Mouse (Mus musculus) frontal cortex, adult 2 months (tissue): ENCODE measurements around the gene Speer4c. TPM values are rescaled to one million over a fixed set of nuclear protein-coding genes. Genes with fewer than 3 reads are reported as not detected.
"Not testable (repeated sequence)": the region's sequence is repeated elsewhere in the genome, so short reads cannot be mapped to it uniquely, and the experiment has no call there.

Source experiments
- DNase-seq, 2 experiments: peaks; one replicate each; pipeline ENCODE4 v3.0.0; 2022; ENCODE audit warnings: low spot score in 1 of 2; ENCODE audit errors: extremely low spot score in 1 of 2
- polyA plus RNA-seq: library from polyadenylated mRNA; depleted of rRNA; stranded (reverse); fragments of >200 nt; gene quantifications from 2 replicates; pipeline ENCODE4 v1.2.3, GENCODE M21; 2012; rRNA removed

Speer4c gene
- polyA plus RNA-seq, result not detected in 2 replicates

GRCm38 (mm10) chr5:15714171-15714570, at the start of gene Speer4c:
Speer4c (minus strand) TSS chr5:15714271.
- DNase-seq, result not testable (repeated sequence)

GRCm38 (mm10) chr5:15747478-15748255, 33.6 kb upstream of the Speer4c start:
- no peak for DNase-seq

- DNase-seq, result no peak
Observed at GRCm38 (mm10) chr5:15734097-15734867, 20.2 kb upstream of the Speer4c start.

DNA sequence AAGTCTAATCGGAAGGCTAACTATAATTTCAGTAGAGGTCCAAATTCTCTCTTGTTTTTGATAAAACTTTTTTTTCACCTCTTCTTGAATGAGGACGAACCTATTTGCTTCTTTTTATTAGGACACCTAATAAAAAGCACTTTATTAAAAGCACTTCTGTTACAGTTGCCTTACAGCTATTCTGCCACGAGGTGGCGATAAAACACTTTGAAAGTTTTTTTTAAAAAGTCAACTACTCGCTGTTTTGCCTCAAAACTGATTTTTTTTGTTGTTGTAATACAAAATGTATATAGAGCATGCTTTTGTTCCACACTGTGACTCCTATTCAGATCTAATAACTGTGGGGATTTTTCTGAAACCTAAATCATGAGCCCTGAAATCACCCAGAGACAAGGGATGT, 11.2 kb downstream of the Speer4c start:
- DNase-seq, result peak in 1 of 2 experiments; percentile 67

DNA sequence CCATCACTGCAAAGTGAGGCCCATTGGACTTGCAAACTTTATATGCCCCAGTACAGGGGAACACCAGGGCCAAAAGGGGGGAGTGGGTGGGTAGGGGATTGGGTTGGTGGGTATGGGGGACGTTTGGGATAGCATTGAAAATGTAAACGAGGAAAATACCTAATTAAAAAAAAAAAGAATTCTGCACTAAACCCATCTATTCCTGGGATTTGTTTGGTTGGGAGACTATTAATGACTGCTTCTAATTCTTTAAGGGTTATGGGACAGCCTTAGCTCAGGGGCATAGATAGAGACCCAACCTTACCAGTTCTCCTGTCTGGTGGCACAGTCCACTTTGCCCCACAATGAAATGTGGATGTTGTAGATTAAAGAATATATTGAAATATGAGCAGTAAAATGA, 16.4 kb downstream of the Speer4c start:
- DNase-seq, result not testable (repeated sequence)

DNA sequence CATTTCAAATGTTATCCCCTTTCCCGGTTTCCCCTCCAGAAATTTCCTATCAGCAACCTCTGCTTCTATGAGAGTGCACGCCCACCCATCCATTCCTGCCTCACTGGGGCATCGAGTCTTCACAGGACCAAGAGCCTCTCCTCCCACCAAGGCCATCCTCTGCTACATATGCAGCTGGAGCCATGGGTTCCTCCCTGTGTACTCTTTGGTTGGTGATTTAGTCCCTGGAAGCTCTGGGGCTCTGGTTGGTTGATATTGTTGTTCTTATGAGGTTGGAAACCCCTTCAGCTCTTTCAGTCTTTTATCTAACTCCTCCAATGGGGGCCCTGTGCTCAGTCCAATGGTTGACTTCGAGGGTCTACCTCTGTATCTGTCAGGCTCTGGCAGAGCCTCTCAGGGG, 22.2 kb downstream of the Speer4c start:
- DNase-seq, result not testable (repeated sequence)

DNA sequence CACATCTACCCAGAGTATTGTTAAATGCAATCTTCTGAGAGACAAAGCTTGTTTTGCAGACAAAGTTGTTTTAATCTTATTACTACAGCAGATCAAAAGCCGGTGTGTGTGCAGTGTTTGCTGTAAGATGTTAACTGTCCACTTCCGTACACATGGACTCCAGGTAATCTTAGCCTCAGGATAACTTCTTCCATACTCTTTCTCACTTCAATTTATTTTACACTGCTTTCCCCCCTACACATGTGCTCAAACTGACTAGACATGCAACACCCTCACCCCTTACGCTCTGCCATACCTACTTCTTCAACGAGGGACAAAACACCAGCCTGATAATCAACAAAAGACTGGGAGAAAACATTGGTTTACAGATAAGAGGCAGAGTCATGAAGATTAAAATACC, 23.2 kb downstream of the Speer4c start:
- not testable (repeated sequence) for DNase-seq

DNA sequence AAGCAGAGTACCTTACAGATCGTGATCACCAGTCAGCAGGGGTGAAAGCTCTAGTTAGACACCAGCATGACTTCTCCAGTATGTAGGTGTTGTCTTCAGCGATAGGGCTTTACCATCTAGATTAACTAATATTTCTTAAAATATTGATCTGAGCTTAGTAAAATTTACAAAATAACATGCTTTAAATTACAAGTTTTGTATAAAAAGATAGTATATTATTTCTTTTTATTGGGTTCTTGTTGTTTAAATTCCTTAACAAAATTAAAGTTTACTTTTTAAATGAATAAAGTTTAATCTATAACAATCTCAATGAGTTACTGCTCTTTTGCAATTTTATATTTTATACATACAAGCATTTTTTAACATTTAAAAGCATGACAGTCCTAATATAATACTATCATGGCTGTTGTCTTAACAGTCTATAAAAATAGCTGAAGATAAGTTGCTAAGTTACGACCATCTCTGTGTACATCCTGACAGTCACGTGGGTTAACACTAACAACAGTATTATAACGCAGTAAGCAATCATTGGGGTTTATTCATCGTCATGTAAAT, 24.3 kb downstream of the Speer4c start:
- DNase-seq, result not testable (repeated sequence)

- not testable (repeated sequence) for DNase-seq
Observed at GRCm38 (mm10) chr5:15688874-15689658, 25.0 kb downstream of the Speer4c start.

DNA sequence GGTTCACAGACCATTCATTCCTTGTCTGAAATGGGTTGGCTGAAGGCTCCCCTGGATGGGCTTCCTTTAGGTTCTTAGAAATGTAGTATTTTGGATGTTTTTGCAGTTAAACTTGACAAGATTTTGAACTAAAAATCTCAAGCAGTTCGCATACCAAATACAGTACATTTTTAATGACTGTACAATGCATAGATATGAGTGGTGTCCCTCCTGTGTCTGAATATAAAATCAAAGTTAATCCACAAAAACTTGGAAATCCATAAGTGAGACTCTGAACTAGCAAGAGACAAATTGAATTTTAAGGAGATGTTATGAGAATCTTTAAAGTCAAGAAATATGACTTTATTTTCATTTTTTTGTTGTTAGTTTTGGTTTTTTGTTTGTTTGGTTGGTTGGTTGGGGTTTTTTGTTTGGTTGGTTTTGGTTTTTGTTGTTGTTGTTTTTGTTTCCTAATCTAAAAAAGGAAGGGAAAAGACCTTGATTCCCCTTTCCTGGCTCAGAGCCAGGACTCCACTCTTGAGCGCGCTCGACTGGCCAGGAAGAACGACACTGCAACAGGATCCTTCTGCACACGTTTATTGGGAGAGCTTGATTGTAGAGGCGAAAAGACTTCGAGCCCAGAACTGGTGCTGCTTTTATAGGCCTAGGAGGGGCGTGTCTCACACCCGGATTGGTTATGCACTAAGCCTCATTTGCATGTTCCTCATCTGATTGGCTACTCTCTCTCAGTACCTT, 32.6 kb downstream of the Speer4c start:
- DNase-seq, result not testable (repeated sequence)

DNA sequence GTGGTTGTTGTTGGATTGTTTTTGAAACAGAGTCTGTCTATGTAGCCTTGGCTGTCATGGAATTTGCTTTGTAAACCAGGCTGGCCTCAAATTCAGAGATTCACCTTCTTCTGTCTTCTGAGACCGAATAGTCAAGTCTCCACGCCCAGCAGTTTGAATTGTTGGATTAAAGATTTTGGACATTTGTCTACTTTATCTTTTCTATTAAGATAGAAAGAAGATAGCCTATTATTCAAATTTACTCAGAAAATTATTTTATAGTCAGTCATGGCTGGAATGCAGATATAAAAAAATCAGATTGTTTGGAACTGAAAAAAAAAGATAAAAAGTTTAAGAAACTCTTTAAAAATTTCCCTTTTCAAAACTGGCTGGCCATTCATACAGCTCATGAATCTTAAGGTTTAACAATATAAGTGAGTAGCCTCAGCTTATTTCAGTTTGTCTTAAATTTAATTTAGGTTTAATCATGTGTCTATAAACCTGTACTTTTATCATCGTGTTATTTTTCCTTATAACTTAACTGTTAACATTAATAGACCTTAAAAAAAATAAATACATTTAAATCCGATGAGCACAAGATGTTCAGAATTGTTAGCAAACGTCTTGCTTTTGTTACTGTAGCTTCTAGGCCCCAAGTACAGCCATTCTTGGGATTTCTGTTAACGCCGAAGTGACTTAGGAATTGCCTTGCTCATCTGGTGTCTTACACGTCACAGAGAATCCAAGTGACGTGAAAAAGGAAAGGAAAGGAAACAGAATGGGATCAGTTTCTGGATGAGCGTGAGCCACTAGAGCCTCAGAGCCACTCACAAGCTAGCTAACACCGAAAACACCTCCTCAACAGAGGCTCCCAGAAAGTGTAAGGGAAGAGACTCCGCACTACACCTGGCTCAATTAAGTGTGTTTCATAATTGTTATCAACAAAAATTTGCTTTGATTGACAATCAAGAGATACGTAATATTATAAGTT, 33.8 kb downstream of the Speer4c start:
- DNase-seq, result not testable (repeated sequence)

DNA sequence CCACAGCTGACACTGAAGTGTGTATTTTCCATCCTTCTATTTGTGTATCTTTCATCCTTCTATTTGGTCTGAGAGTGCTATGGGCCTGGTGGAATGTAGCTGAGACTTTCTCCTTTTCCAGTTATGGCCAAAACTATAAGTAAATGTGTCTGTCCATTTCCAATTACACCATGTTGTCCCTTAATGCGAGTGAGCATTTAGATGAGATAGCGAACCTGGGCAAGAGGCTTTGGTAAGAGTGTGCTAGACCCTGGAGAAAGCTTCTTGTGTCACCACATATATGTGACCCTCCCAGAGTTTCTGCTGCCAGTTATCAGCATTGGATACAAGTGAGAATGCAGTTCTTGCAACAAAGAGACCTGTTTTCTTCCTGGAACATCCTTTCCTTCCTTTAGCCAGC, 35.2 kb downstream of the Speer4c start:
- not testable (repeated sequence) for DNase-seq

- not testable (repeated sequence) for DNase-seq
Observed at GRCm38 (mm10) chr5:15677750-15678149, 36.3 kb downstream of the Speer4c start.

DNA sequence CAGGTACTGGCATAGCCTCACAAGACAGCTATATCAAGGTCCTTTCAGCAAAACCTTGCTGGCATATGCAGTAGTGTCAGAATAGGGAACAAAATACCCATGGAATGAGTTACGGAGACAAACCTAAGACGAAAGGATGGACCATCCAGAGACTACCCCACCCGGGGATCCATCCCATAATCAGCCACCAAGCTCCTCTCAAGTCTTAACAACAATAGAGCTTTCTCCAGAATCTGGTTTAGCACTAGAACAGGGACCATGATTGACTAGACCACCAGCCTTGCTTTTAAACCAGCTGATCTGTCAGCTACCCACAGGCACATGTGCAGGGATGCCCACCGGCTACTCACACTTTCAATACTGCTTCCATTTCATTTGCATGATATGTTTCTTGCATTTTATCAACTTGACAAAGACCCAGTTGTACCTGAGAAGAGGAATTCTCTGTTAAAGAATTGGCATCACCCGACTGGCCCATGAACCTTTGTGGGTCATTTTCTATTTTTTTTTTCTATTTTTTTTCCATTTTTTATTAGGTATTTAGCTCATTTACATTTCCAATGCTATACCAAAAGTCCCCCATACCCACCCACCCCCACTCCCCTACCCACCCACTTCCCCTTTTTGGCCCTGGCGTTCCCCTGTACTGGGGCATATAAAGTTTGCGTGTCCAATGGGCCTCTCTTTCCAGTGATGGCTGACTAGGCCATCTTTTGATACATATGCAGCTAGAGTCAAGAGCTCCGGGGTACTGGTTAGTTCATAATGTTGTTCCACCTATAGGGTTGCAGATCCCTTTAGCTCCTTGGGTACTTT, 39.4 kb downstream of the Speer4c start:
- not testable (repeated sequence) for DNase-seq

GRCm38 (mm10) chr5:15673989-15674388, 40.1 kb downstream of the Speer4c start:
- not testable (repeated sequence) for DNase-seq

GRCm38 (mm10) chr5:15670789-15671188, 43.3 kb downstream of the Speer4c start:
- not testable (repeated sequence) for DNase-seq

GRCm38 (mm10) chr5:15663847-15664246, 50.2 kb downstream of the Speer4c start:
- not testable (repeated sequence) for DNase-seq
